ENCODE assay signal across 9 mouse cellular contexts in genomic region chr3:84355930-84356689, GRCm38 (mm10). TPM values are rescaled to one million over a fixed set of nuclear protein-coding genes. Genes with fewer than 3 reads are reported as not detected.
A peak's percentile ranks its signal among the peaks of the same experiment; 100 is the strongest.
DNase-seq lines count a peak whose midpoint lies in the region; ATAC-seq lines count a peak whose summit lies in the region.
"Had no signal": no experiment of that assay in that cellular context is flagged by ENCODE, and none has a peak within 500 bp of the region (broad histone marks: within the 10 kb centered on the region; RNA-seq: fewer than 3 reads in every experiment).

No protein-coding gene starts in this region.

- 52% methylated on average over 12 of the region's 12 CpGs for WGBS in midbrain, embryonic 13.5 days
- 45% methylated on average over 12 of the region's 12 CpGs for WGBS in midbrain, embryonic 16.5 days
- 47% methylated on average over 12 of the region's 12 CpGs for WGBS in hindbrain, embryonic 15.5 days
- 48% methylated on average over 12 of the region's 12 CpGs for WGBS in limb, embryonic 15.5 days

- H3K4me2 ChIP-seq in midbrain, embryonic 13.5 days (replicated peaks), result no peak overlapping the region
- no peak overlapping the region for H3K4me2 ChIP-seq in midbrain, embryonic 16.5 days (ENCODE audit: low read length)
- no peak overlapping the region for H3K4me2 ChIP-seq in hindbrain, embryonic 15.5 days
- no peak overlapping the region for H3K4me2 ChIP-seq in limb, embryonic 15.5 days
- H3K4me2 ChIP-seq: limb, embryonic 12.5 days had no signal

- H3K27ac ChIP-seq in midbrain, embryonic 13.5 days, result no peak overlapping the region
- no peak overlapping the region for H3K27ac ChIP-seq in midbrain, embryonic 16.5 days (ENCODE audit: low read length)
- H3K27ac ChIP-seq in hindbrain, embryonic 15.5 days (replicated peaks), result no peak overlapping the region
- no peak overlapping the region for H3K27ac ChIP-seq in limb, embryonic 15.5 days
- H3K27ac ChIP-seq: limb, embryonic 12.5 days had no signal

- no peak overlapping the region for H3K9ac ChIP-seq in midbrain, embryonic 13.5 days (replicated peaks)
- no peak overlapping the region for H3K9ac ChIP-seq in midbrain, embryonic 16.5 days (ENCODE audit: low read depth, low read length)
- no peak overlapping the region for H3K9ac ChIP-seq in hindbrain, embryonic 15.5 days
- H3K9ac ChIP-seq in limb, embryonic 15.5 days, result no peak overlapping the region
- H3K9ac ChIP-seq: limb, embryonic 12.5 days had no signal

- no peak overlapping the region for H3K4me3 ChIP-seq in midbrain, embryonic 13.5 days (replicated peaks)
- H3K4me3 ChIP-seq in midbrain, embryonic 16.5 days (ENCODE audit: low read depth, low read length), result no peak overlapping the region
- no peak overlapping the region for H3K4me3 ChIP-seq in hindbrain, embryonic 15.5 days
- no peak overlapping the region for H3K4me3 ChIP-seq in limb, embryonic 15.5 days
- H3K4me3 ChIP-seq: limb, embryonic 12.5 days had no signal

- no peaks in the 10 kb centered on the region for H3K36me3 ChIP-seq in midbrain, embryonic 13.5 days
- H3K36me3 ChIP-seq in midbrain, embryonic 16.5 days (ENCODE audit: control insufficient read depth, insufficient read depth, low read length), result no peaks in the 10 kb centered on the region
- no peaks in the 10 kb centered on the region for H3K36me3 ChIP-seq in hindbrain, embryonic 15.5 days
- H3K36me3 ChIP-seq in limb, embryonic 15.5 days, result no peaks in the 10 kb centered on the region
- H3K36me3 ChIP-seq: limb, embryonic 12.5 days had no signal

- H3K4me1 ChIP-seq in midbrain, embryonic 13.5 days (replicated peaks), result no peaks in the 10 kb centered on the region
- H3K4me1 ChIP-seq in midbrain, embryonic 16.5 days (ENCODE audit: control insufficient read depth, insufficient read depth, low read length), result no peaks in the 10 kb centered on the region
- no peaks in the 10 kb centered on the region for H3K4me1 ChIP-seq in hindbrain, embryonic 15.5 days (replicated peaks)
- no peaks in the 10 kb centered on the region for H3K4me1 ChIP-seq in limb, embryonic 15.5 days
- H3K4me1 ChIP-seq: limb, embryonic 12.5 days had no signal

- peak; percentile 86 to 94 for DNase-seq in adrenal gland, adult (ENCODE audit: inconsistent age in 2 of 2, low spot score in 1 of 2)
- DNase-seq in ovary, postnatal 14 days (ENCODE audit: low spot score), result peak; percentile 55
- no peak for DNase-seq in cerebellum, adult 11 months

- 0 out of 2 replicates have a peak, but pooled peaks have one; percentile 45 for ATAC-seq in midbrain, embryonic 13.5 days
- ATAC-seq in midbrain, embryonic 16.5 days, result no peak
- peak; percentile 67; the same call in 1 of the 2 replicates for ATAC-seq in frontal cortex, adult (ENCODE audit: low TSS enrichment)
- 0 out of 2 replicates have a peak, but pooled peaks have one; percentile 15 for ATAC-seq in hindbrain, embryonic 15.5 days (ENCODE audit: low FRiP score, low read depth)
- 0 out of 2 replicates have a peak, but pooled peaks have one; percentile 44 for ATAC-seq in limb, embryonic 15.5 days (ENCODE audit: insufficient number of reproducible peaks, low FRiP score, low TSS enrichment, low read depth)

- no peaks in the 10 kb centered on the region for H3K27me3 ChIP-seq in midbrain, embryonic 13.5 days
- H3K27me3 ChIP-seq in midbrain, embryonic 16.5 days (ENCODE audit: control insufficient read depth, insufficient read depth, low read depth, low read length), result no peaks in the 10 kb centered on the region
- no peaks in the 10 kb centered on the region for H3K27me3 ChIP-seq in hindbrain, embryonic 15.5 days
- H3K27me3 ChIP-seq in limb, embryonic 15.5 days, result no peaks in the 10 kb centered on the region; the same call in 1 of the 2 replicates
- H3K27me3 ChIP-seq: limb, embryonic 12.5 days had no signal

- no peaks in the 10 kb centered on the region for H3K9me3 ChIP-seq in midbrain, embryonic 13.5 days
- H3K9me3 ChIP-seq in midbrain, embryonic 16.5 days (replicated peaks; ENCODE audit: control insufficient read depth, low read length, poor library complexity, severe bottlenecking), result no peaks in the 10 kb centered on the region
- H3K9me3 ChIP-seq in hindbrain, embryonic 15.5 days, result no peaks in the 10 kb centered on the region
- H3K9me3 ChIP-seq in limb, embryonic 15.5 days, result no peaks in the 10 kb centered on the region
- H3K9me3 ChIP-seq: limb, embryonic 12.5 days had no signal

RNA-seq across cellular contexts. Expression of gene Trim2, which starts 49.4 kb away (rescaled TPM):
- polyA plus RNA-seq in midbrain, embryonic 13.5 days (2015; fragmentation: Nextera tagmentation; extraction: Ambion mirVana), result 165 and 177 TPM in 2 replicates
- 174 and 182 TPM in 2 replicates for polyA plus RNA-seq in midbrain, embryonic 16.5 days (2015; fragmentation: Nextera tagmentation; extraction: Ambion mirVana)
- 139 and 145 TPM in 2 replicates for polyA plus RNA-seq in hindbrain, embryonic 15.5 days (2015; fragmentation: Nextera tagmentation; extraction: Ambion mirVana)
- polyA plus RNA-seq in limb, embryonic 15.5 days (2015; fragmentation: Nextera tagmentation; extraction: Ambion mirVana), result 33.4 and 35.9 TPM in 2 replicates
